Mouse (Mus musculus): ENCODE measurements at regions not wholly inside any gene's neighbourhood (a gene's known extent, or its start where the extent isn't known, plus 50 kb on each side); places are given as distances from the start of the nearest gene placed in this dataset.

- no peaks in the 10 kb centered on the region for H3K4me1 ChIP-seq (replicated peaks; ENCODE audit: control insufficient read depth, insufficient read depth)
- 42% methylated on average over 2 of the region's 2 CpGs for WGBS
- no peaks in the 10 kb centered on the region for H3K36me3 ChIP-seq (ENCODE audit: control insufficient read depth, insufficient read depth, low read length)
- no peak overlapping the region for H3K9ac ChIP-seq (ENCODE audit: low read length)
- H3K4me2 ChIP-seq (replicated peaks; ENCODE audit: low read depth), result no peak overlapping the region
- no peak for TF ChIP-seq EP300 (optimal IDR thresholded peaks at IDR 0.05)
- TF ChIP-seq CTCF (IDR thresholded peaks at IDR 0.05; ENCODE audit: low read depth), result peak; percentile 51
- no peak overlapping the region for H3K4me3 ChIP-seq (ENCODE audit: low read depth, low read length)
- ATAC-seq (ENCODE audit: low FRiP score, low TSS enrichment), result no peak
- no peaks in the 10 kb centered on the region for H3K9me3 ChIP-seq (ENCODE audit: control insufficient read depth, low read length)
- H3K27me3 ChIP-seq (ENCODE audit: control insufficient read depth, insufficient read depth, low read length), result no peaks in the 10 kb centered on the region
- no peak overlapping the region for H3K27ac ChIP-seq (replicated peaks)
- DNase-seq (ENCODE audit: low spot score), result no peak
These were observed 845.4 kb downstream of the Pcdh18 start for GRCm38 (mm10) chr3:48911758-48912157.

GRCm38 (mm10) chr3:48890403-48890802 is 866.7 kb downstream of the Pcdh18 start:
- Histone ChIP-seq H3K27ac (replicated peaks) (no peak overlapping the region), H3K27me3 (ENCODE audit: control insufficient read depth, insufficient read depth, low read length) (no peaks in the 10 kb centered on the region), H3K9me3 (ENCODE audit: control insufficient read depth, low read length) (no peaks in the 10 kb centered on the region), H3K4me3 (ENCODE audit: low read depth, low read length) (no peak overlapping the region), H3K4me2 (replicated peaks; ENCODE audit: low read depth) (no peak overlapping the region), H3K4me1 (replicated peaks; ENCODE audit: control insufficient read depth, insufficient read depth) (no peaks in the 10 kb centered on the region), H3K9ac (ENCODE audit: low read length) (no peak overlapping the region), H3K36me3 (ENCODE audit: control insufficient read depth, insufficient read depth, low read length) (no peaks in the 10 kb centered on the region)
- 82% methylated on average over 3 of the region's 3 CpGs for WGBS
- DNase-seq (ENCODE audit: low spot score) (no peak), ATAC-seq (ENCODE audit: low FRiP score, low TSS enrichment) (no peak)
- TF ChIP-seq EP300 (optimal IDR thresholded peaks at IDR 0.05) (no peak), CTCF (IDR thresholded peaks at IDR 0.05; ENCODE audit: low read depth) (no peak)

- Histone ChIP-seq H3K9me3 (ENCODE audit: control insufficient read depth, low read length) (no peaks in the 10 kb centered on the region), H3K4me2 (replicated peaks; ENCODE audit: low read depth) (no peak overlapping the region), H3K4me1 (replicated peaks; ENCODE audit: control insufficient read depth, insufficient read depth) (no peaks in the 10 kb centered on the region), H3K27ac (replicated peaks) (no peak overlapping the region), H3K9ac (ENCODE audit: low read length) (no peak overlapping the region), H3K36me3 (ENCODE audit: control insufficient read depth, insufficient read depth, low read length) (no peaks in the 10 kb centered on the region), H3K27me3 (ENCODE audit: control insufficient read depth, insufficient read depth, low read length) (no peaks in the 10 kb centered on the region), H3K4me3 (ENCODE audit: low read depth, low read length) (no peak overlapping the region)
- WGBS, result 16% methylated on average over 4 of the region's 4 CpGs
- ATAC-seq (ENCODE audit: low FRiP score, low TSS enrichment), result no peak
- TF ChIP-seq CTCF (IDR thresholded peaks at IDR 0.05; ENCODE audit: low read depth) (no peak), EP300 (optimal IDR thresholded peaks at IDR 0.05) (no peak)
- DNase-seq (ENCODE audit: low spot score), result no peak
These were observed 869.2 kb downstream of the Pcdh18 start for GRCm38 (mm10) chr3:48887885-48888284.

DNA sequence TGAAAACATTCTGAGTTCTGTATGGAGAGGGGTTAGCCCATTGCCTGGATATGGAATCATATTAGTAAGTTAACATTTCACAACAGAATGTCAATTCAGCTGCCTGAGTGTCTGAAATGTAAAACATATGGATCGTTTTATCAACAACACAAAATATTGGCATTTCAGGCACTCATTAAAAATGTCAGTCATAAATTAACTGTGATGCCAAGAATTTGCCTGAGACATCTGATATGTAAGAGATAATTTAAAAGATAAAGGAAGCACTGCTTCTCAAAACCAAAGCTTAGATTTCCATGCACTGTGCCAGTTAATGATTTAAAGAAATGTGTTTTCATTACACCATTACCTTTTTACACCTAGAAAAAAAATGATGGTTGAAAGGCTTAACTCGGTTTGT is 887.6 kb downstream of the Pcdh18 start:
- H3K27ac ChIP-seq (replicated peaks), result no peak overlapping the region
- no peaks in the 10 kb centered on the region for H3K36me3 ChIP-seq (ENCODE audit: control insufficient read depth, insufficient read depth, low read length)
- ATAC-seq (ENCODE audit: low FRiP score, low TSS enrichment) (no peak), DNase-seq (ENCODE audit: low spot score) (no peak)
- no peak overlapping the region for H3K9ac ChIP-seq (ENCODE audit: low read length)
- H3K4me1 ChIP-seq (replicated peaks; ENCODE audit: control insufficient read depth, insufficient read depth), result no peaks in the 10 kb centered on the region
- H3K9me3 ChIP-seq (ENCODE audit: control insufficient read depth, low read length), result no peaks in the 10 kb centered on the region
- H3K4me3 ChIP-seq (ENCODE audit: low read depth, low read length), result no peak overlapping the region
- TF ChIP-seq CTCF (IDR thresholded peaks at IDR 0.05; ENCODE audit: low read depth) (no peak), EP300 (optimal IDR thresholded peaks at IDR 0.05) (no peak)
- H3K4me2 ChIP-seq (replicated peaks; ENCODE audit: low read depth), result no peak overlapping the region
- 64% methylated on average over 2 of the region's 2 CpGs for whole genome bisulfite sequencing
- H3K27me3 ChIP-seq (ENCODE audit: control insufficient read depth, insufficient read depth, low read length), result no peaks in the 10 kb centered on the region

- H3K27ac ChIP-seq (replicated peaks), result no peak overlapping the region
- DNase-seq (ENCODE audit: low spot score), result peak; percentile 61
- no peaks in the 10 kb centered on the region for H3K4me1 ChIP-seq (replicated peaks; ENCODE audit: control insufficient read depth, insufficient read depth)
- TF ChIP-seq CTCF (IDR thresholded peaks at IDR 0.05; ENCODE audit: low read depth), result peak; percentile 83
- no peak for TF ChIP-seq EP300 (optimal IDR thresholded peaks at IDR 0.05)
- WGBS, result 29% methylated on average over 6 of the region's 6 CpGs
- no peak overlapping the region for H3K9ac ChIP-seq (ENCODE audit: low read length)
- H3K36me3 ChIP-seq (ENCODE audit: control insufficient read depth, insufficient read depth, low read length), result no peaks in the 10 kb centered on the region
- H3K4me3 ChIP-seq (ENCODE audit: low read depth, low read length), result no peak overlapping the region
- H3K9me3 ChIP-seq (ENCODE audit: control insufficient read depth, low read length), result no peaks in the 10 kb centered on the region
- no peaks in the 10 kb centered on the region for H3K27me3 ChIP-seq (ENCODE audit: control insufficient read depth, insufficient read depth, low read length)
- ATAC-seq (ENCODE audit: low FRiP score, low TSS enrichment), result no peak
- no peak overlapping the region; the same call in 1 of the 2 replicates for H3K4me2 ChIP-seq (replicated peaks; ENCODE audit: low read depth)
These were observed 911.0 kb downstream of the Pcdh18 start for GRCm38 (mm10) chr3:48846049-48846653.

- no peak for DNase-seq (ENCODE audit: low spot score)
- Histone ChIP-seq H3K4me1 (replicated peaks; ENCODE audit: control insufficient read depth, insufficient read depth) (no peaks in the 10 kb centered on the region), H3K27me3 (ENCODE audit: control insufficient read depth, insufficient read depth, low read length) (no peaks in the 10 kb centered on the region), H3K9ac (ENCODE audit: low read length) (no peak overlapping the region), H3K36me3 (ENCODE audit: control insufficient read depth, insufficient read depth, low read length) (no peaks in the 10 kb centered on the region), H3K9me3 (ENCODE audit: control insufficient read depth, low read length) (no peaks in the 10 kb centered on the region), H3K4me3 (ENCODE audit: low read depth, low read length) (no peak overlapping the region), H3K27ac (replicated peaks) (no peak overlapping the region), H3K4me2 (replicated peaks; ENCODE audit: low read depth) (no peak overlapping the region)
- no peak for TF ChIP-seq CTCF (IDR thresholded peaks at IDR 0.05; ENCODE audit: low read depth)
- TF ChIP-seq EP300 (optimal IDR thresholded peaks at IDR 0.05), result no peak
- ATAC-seq (ENCODE audit: low FRiP score, low TSS enrichment), result no peak
- WGBS, result 59% methylated on average over 3 of the region's 3 CpGs
These were observed 916.4 kb downstream of the Pcdh18 start for GRCm38 (mm10) chr3:48840692-48841091.

Measured in stomach, postnatal 0 days (tissue).